Mouse (Mus musculus) kidney, postnatal 4 days (tissue): ENCODE results near the gene Dnajc8.

Experiments used
- DNase-seq, 2 experiments: peaks; one replicate each; pipeline ENCODE4 v3.0.0; 2021; ENCODE audit warnings: mixed read lengths in 2 of 2

Dnajc8 gene

DNA sequence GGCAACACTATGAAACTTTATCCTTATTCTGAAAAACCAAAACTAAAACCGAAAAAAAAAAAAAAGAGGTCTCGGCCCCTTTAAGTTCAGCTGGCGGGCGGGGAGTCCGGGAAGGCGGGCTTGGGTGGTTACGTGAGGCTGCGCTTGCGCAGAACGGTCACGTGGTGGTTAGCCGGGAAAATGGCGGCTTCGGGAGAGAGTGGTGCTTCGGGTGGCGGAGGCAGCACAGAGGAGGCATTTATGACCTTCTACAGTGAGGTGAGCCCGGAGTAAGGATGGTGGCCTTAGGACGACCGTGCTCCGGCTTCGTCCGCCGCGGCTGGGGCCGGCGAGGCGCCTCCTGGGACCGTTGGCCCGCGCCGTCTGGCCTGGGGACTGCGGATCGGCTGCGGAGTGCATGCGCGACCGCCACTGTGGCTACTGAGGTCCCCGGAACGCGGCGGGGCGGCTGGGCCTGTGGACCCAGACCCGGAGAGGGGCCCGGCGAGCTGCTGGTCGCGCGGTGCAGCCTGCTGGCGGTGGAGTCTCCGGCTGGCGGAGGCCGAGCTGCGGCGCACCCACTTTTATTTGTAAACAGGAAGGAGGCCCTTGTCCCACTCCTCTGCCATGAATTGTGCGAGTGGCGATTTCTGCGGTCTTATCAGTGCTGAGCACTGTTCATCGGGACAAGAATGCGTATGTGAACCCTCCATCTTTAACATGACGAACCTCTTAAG lies at the start of gene Dnajc8:
Gene Dnajc8, plus strand, starts transcription at position 145 of the 716 bp plus-strand sequence.
- DNase-seq = peak; percentile 98

DNA sequence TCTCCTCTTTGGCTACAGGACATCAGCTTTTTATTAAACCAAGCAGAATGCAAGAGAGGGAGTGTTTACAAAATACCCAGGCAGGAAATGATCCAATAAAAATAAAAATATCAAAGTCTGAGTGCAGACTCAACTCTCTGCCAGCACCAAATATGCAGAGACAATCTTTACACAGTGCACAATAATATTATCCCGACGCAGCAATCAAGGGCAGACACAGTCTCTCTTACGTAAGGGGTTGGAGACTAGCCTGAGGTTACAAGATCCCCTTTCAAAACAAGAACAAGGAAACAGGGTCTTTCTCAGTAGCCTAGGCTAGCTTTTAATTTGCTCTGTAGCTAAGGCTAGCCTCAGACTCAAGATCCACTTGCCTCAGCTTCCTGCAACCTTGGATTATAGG lies 46.8 kb upstream of the Dnajc8 start:
- no peak for DNase-seq

DNA sequence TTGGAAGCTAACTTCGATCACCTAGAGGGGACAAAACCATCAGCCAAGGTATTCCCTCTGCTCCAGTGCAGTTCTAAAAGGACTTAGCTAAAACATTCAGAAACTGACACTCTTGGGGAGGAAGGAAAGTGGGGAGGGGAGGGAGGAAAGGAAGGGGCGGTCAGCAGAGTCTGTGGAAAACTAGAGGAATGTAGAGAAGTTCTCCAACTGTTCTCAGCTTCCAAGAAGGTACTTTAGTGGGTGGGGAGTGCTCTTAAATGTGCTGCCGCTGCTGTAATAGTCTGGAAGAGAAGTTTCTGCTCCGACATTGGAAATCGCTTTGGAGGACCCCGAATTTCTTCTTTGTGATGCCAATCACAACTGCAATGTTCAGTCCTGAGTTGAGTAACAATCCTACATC lies 46.4 kb upstream of the Dnajc8 start:
- no peak for DNase-seq

DNA sequence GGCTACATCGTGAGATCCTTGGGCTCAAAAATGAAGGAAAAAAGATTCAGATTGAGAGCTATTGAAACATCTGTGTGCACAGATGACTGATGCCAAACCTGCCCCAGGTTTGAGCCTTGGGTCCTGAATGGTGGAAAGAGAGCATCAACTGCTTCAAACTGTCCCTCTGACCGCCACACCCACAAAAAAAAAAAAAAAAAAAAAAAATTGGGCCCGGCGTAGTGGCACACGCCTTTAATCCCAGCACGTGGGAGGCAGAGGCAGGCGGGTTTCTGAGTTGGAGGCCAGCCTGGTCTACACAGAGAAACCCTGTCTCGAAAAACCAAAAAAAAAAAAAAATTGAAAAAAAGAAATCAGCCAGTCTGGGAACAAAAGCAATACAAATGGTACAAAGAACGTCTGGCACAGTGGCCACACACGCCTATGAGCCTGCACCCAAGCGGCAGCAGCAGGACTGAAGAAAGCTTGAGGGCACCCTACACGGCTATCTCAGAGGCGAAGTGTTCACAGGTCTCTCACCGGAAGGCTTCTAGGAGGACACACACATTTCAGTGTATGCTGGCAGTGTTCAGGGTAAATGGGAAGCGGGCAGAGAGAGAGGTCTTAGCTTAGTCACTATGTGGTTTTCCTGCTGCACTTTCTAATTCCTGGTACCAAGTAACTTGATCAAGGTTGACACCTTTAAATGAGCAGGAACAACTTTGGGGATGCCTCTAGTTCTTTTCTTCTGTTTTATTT lies 44.9 kb upstream of the Dnajc8 start:
- DNase-seq = no peak

DNA sequence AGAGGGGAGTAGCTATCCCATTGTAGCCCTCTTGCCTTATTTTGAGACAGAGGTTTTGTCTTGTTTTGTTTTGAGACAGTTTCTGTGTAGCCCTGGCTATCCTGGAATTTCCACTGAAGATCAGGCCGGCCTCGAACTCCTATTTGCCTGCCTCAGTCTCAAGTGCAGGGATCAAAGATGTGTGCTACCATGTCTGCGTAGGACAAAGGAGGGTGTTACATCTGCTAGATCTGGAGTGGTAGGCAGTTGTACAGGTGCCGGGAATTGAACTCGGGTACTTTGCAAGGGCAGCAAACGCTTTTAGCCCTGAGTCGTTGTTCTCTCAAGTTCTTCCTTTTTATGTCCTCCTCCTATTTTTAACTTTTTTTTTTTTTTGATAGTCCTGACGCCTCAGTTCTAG lies 44.3 kb upstream of the Dnajc8 start:
- no peak for DNase-seq

DNA sequence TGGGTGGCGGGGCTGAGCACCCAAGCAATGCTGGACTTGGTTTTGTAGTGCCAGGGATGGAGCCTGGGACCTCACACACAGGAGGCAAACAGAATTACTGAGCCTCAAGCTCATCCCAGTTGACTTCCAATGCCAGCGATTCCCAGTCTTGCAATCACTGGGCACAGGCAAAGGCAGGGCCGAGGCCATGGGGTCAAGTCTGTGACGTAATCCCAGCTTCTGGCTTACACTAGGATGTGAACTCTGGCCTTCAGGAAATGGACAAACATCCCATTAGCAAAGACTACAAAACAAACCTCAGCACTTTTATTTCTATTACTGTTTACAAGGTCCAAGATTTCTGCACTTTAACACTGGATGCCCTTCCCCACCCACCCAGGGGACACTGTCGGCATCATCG lies 43.6 kb upstream of the Dnajc8 start:
- peak; percentile 60 to 65 for DNase-seq

DNA sequence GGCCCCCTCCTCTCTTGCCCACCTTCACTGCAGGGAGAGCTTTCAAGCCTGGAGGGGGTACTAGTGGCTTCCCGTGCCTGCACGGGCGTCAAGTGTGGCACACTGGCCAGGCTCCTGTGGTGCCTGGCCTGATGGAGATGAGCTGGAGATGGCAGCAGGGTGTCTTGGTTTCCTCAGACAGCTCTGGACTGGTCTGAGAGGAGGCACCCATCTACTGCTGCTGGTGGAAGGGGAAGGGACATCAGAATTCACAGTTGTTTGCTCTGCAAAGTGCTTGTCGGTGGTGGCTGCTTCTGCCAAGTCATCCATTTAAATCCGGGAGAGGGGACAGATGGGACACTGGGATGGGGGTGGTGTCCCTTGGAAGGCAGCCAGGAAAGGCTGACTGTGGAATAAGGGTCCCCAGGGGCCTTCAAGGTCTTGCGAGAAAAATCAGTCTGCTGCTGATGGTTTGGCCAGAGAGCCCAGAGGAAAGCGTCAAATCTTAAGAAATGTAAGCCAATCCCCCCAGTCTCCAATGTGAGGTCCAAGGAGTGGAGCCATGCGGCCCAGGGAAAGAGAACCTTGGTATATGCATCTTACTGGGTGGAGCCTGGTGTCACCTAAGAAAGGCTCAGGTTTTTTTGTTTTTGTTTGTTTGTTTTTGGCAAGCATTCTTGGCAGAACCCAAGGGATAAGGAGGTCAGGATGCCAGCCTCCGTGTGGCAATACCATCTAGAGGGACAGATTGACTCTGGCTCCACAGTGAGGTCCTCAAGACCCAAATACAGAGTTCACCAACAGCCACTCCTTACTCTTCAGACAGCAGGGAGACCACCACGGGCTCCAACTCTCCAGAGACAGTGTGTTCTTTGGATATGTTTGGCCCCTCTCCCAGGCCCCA lies 42.9 kb upstream of the Dnajc8 start:
- DNase-seq = peak; percentile 64 to 77

DNA sequence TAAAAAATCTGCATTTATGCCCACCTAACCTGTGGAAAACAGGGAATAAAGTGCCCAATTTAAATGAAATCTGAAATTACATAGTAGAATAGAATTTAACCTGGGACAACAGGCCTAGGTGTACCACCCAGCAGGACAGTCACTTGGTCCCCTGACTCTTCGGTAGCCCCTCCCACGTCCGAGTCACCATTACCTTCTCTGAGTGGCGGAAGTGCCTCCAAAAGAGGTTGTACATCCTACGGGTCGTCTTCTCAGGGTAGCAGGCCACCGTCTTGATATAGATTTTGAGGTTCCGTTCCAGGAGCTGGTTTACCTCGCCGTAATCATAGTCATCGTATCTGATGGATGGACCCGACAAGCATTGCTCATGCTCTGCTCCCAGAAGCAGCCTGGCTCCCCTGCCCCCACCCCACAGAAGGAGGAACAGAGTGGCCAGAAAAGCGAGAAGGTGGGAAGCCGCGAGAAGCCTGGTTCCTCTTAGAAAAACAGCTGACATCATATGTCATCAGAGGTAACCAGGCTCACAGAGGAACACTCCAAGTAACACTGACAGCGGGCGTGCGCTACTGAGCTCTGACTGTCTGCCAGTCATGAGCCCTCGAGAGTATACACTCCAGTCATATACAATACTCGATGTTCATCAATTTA lies 41.0 kb upstream of the Dnajc8 start:
- DNase-seq = peak in 1 of 2 experiments; percentile 15

DNA sequence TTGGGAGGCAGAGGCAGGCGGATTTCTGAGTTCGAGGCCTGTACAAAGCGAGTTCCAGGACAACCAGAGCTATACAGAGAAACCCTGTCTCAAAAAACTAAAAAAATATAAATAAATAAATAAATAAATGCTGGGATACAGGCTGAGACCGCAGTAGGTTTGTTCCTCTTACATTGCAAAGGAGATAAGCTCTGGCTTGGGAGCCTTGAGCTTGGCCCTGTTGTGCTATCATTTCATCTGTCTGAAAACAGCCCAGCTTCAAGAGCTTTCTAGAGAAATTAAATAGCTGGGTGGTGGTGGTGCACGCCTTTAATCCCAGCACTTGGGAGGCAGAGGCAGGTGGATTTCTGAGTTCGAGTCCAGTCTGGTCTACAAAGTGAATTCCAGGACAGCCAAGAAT lies 33.7 kb upstream of the Dnajc8 start:
- no peak for DNase-seq

DNA sequence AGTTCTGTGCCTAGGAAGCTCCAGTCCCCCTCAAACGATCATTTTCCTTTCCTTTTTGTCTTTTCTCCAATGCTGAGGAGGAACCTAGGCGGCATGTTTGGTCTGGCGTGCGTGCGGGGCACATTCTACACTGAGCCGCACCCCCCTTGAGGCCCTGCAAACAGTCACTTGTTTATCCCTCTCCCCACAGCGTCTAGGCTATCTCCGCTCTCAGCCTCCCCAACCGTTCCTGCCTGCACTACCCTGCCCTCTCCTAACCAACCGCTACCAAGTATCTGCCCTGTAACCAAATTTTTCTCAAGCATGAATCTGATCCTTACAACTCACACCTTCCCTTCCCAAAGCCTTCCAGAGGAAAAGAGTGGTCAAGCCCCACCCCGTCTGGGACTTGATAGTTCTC lies 32.0 kb upstream of the Dnajc8 start:
- no peak for DNase-seq

DNA sequence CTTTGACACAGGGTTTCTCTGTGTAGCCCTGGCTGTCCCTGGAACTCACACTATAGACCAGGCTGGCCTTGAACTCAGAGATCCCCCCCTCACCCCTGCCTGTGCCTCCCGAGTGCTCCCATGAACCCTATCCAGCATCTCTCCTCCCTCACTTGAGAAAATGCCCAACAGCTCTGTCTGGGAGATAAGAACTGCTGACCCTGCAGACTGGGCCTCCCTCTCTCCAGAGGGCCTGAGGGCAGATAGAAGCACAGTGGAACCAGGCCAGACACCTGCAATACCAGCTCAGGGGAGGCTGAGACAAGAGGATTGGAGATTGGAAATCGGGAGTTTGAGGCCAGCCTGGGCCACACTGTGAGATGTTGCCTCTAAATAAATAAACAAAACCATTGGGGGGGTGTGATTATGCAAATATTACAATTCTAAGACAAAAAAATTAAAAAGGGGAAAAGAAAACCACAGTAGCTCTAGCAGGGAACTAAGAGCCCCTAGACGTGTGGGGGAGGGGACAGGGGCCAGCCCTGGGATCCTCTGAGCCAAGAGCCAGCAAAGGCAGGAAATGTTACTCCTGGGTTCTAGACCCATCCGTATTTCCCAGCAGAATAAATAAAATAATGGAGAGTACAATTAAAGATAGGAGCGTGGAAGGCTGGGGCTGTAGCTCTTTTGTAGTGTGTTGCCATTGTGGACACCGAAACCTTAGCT lies 30.2 kb upstream of the Dnajc8 start:
- no peak for DNase-seq

DNA sequence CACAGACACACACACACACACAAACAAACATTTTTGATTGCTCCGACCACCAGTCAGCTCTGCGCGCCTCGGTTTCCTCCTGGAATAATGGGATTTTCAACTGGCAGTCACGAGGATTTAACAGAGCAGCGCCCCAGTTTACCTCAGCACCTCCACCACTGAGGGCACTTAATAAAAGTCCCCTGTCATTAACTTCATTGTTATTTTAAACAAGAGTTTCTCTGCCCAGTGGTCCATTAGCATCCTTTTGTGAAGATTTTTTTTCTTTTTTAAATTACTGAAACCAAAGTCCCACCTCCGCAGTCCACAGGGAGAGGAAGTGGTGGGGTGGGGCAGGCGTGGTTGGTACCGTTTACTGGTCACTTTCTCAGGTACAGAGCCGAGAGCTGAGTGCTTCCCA lies 29.6 kb upstream of the Dnajc8 start:
- no peak for DNase-seq

DNA sequence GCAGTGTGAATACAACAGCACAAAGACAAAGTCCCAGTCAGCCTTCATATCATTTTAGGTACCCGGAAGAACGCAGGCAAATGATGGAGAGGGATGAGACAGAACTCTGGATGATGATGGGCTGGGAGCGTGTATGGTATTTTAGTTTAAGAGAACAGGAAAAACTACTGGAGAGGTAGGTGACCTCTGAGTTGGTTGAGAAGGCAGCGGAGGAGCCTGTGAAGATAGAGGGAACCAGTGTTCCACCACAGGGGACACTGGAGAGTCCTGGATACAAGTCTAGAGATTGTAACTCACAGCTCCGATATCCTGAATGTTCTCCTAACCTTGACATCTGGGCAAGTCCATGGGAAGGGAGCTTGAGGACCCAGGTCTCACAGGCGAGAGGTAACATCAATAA lies 29.1 kb upstream of the Dnajc8 start:
- no peak for DNase-seq

DNA sequence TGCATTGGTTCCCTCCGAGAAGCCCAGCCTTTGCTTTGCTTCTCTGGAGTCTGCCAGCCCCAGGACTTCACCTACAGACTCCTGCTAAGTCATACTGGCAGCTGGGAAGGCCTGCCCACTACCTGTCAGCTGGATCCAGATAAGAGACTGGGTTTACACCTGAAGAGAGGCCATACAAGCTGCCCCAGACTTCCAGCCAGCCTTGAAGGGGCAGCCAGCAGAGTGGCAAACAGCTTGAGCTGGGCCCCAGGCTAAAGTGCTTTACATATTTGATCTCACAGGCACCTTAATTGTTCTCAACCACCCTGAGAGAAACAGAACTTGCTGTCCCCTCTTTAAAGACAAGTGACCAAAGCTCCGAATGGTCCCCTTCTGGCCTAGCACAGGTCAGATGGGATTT lies 28.1 kb upstream of the Dnajc8 start:
- DNase-seq = no peak

DNA sequence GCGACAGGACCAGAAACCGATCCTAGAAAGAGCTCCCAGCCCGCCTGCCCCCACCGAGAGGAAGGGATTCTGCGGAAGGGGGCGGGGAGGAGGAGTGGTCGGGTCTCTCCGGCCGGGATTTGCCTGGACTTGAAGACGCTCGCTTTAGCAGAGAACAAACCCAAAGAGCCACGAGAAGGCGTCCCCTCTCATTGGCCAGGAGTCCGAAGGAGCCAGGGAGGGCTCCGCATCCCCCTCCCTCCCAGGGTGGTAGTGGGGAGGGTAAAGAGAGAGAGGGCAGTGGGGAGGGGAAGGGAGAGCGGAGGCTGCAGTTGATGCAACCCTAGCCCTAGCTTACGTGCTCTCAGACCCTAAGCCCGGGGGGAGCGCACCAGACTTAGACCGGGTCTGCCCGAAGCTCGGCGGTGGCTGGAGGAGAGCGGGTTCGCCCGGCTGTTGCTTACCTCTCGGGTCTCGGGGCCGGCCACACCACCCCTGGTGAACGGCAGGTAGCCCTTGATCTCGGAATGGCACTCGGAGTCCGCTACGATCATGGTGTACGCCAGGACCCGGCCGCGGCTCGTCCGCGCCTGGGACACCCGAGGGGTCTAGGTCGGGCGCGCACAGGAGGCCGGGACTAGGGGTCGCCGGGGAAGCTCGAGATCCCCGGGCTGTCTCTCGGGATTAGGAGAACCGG lies 25.6 kb upstream of the Dnajc8 start:
- DNase-seq = peak; percentile 90 to 94

DNA sequence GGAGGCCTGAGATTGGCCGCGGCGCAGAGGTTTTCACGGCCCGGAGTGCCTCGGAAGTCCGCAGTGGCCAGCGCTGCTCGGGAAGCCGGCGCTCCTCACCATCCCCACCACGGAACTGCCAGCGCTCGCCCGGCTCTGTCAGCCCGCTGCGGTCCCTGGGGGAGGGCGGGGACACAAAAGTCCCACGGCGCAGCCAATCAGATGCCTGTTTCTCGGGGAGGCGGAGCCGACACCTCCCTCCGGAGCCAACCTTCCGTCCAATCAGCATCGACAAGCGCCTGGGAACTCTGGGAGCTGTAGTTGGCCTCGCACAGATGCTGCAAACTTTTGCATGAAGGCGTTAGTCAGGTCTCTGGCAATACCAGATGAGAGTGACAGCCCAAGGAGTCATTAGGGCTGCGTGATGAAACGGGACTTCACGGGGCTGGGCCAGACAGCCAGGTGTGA lies 25.0 kb upstream of the Dnajc8 start, which contains the start of gene Sesn2:
Gene Sesn2, minus strand, starts transcription at position 150 of the 447 bp plus-strand sequence.
- DNase-seq = peak; percentile 97 to 99

DNA sequence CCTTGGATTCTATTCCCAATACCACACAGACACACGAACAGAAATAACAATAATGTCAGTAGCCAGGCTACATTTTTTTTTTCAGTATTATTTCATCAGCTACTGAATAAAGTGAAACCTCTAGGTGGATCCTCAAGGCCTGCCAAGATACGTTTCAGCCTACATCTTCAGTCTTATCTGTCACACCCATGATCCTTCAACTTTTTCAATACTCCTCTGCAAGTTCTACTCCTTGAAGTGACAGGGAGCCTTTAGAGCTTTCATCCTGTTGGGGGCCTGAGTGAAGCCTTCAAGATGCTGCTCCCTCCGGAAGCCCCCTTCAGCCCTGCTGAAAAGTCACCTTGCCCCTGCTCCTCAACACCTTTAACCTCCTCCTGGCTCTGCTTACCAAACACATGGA lies 23.3 kb upstream of the Dnajc8 start:
- DNase-seq = no peak

DNA sequence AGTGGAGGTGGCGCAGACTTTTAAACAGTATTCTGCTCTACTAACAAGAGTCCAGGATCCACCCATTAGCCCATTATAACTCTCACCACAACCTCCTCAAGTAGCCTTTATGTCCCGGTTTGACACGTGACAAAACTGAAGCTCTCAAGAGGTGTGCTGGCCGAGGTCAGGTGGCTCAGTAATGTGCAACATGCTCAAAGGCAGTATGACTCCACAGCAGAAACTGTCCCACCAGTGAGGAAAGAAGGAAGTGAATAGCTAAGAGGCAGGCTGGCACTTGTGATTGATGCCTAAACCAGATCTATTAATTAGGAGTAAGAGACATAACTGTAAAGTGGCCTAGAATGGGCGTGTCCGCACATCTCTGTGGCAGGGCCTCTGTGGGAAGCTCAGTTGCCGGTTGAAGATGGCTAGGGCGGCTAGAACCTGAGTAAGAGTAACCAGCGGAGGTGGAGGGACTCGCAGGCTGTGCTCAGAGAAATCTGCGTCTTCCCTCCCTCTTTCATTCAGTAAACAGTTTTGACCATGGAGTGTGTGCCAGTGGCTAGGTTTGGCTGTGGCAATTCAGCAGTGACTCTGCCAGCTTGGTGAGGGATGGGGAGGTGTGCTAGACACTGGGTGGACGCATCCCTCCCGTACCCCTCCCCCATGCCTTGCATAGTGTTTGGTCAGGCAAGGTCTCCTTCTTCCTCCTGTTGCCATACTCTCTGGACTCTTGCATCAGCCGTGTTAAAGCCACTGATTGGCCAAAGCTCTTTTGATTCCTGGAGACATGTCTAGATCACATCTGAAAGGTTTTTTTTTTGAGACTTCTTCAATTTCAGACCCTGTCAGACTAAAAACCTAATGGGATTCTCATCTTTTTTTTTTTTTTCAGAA lies 21.7 kb upstream of the Dnajc8 start:
- DNase-seq = peak in 1 of 2 experiments; percentile 42

DNA sequence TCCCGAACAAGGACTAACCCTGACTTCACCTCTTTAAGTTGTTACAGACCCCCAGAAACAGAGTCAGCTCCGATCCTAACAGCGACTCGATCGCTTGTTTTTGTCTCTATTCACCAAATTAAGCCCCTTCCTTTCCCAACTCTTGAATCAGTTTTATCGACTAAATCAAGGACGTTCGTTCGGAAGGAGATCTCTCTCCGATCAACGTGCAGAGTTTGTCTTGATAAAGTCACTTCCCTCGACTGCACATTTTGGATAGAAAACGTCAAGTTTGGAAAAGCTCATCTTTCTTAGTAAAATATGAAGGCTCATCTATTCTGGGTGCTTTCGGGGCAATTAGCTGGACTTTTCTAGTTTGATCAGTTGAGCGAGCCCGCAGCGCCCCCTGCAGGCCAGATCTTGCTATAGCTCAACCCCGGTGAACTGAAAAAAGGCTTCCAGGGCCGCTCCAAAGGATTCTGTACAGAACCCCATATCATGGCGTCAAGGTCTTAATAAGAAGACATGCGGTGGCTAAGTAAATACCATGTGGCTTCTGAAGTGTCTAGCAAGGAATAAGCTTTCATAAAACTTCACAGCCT lies 20.7 kb upstream of the Dnajc8 start:
- DNase-seq = peak; percentile 91 to 93
